Mouse (Mus musculus): ENCODE data around the gene Nrcam. TPM values are rescaled to one million over a fixed set of nuclear protein-coding genes. Genes with fewer than 3 reads are reported as not detected.

The Nrcam gene
- polyA plus RNA-seq, 3 experiments from 2014 or later: 0.08 to 0.24 TPM; not detected in 1

DNA sequence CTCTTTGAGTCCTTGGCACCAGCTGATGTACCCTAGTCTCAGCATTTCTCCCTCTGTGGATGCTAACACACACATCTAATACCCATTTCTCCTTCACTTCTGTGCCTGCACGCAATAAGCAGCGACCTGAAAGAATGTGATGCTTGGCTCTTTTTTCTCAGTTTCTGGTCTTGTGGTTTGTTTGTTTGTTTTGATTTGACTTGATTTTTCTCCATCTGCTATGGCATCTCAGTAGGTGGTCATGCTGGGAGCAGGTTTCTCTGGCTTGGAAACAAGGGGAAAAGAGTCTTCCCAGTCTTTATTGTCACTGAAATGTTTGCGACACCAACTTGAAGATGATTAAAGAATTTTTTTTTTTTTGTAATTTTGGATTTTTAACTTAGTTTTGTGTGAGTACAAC is 192.8 kb downstream of the Nrcam start:
- ATAC-seq: no peak

DNA sequence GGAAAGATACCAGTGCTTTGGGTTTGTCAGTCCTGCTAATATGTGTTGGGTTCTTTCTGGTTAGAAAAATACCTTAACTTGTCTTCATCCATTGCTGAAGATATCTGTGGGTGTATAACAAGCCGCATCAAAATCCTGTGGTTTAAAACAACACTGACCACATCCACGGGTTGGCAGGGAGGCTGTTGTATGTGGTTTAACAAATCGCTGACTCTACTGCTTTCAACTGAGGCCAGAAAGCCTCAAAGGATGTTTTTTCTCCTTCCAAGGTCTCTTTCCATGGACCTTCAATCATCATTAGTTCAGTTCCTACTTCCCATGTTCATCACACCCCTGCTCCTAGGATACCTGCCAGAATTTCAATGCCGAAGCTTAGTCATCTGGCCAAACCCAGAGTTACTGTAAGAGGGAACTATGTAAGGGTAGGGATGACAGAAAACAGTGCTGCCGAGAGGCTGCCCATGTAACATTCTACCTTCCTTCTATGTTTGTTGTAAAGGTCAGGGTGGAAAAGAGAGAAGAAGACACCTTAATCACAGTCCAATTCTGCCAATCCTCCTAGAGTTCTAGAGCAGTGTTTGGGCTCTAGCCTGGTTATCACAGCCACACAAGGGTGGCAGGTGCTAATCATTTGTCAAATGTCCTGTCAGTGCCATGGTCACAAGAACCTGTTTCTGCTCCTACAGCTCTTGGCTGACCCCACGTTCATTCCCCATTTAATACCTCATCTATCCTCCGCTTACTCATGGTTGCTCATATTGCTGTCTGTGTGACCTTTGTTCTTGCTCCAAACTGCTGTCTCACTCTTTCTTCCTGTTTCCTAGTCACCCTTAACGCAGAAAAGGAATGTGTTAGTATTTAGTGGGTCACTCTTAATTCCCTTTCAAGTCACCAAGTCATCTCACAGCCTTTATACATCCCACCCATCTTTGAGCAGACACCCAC is 196.2 kb downstream of the Nrcam start:
- no peak for ATAC-seq

- ATAC-seq: no peak
Measured at GRCm38 (mm10) chr12:44528391-44529016, 199.8 kb downstream of the Nrcam start.

GRCm38 (mm10) chr12:44532337-44533113 is 203.8 kb downstream of the Nrcam start:
- ATAC-seq: no peak

DNA sequence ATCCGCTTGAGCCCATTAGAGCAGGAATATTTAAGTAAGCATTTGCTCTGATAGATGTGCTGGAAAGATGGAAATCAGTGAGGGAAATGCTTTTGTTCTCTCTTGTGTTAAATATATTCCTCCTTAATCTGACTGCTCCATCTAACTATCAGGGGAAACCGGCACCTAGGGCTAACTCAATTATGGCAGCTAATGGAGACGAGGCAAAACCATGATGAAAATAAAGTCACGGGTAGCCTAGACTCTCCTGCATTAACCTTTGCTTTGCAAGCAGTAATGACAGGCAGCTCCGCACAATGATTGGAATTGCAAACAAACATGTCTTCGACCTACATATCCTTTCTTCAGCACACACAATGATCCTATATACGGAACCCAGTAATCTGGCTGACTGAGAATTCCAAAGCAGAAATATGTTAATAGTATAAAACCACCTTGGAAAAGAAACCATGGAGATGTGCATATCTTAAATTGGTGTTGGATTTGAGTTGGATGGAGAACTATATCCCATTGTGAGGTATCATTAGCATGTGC is 205.5 kb downstream of the Nrcam start:
- no peak for ATAC-seq

DNA sequence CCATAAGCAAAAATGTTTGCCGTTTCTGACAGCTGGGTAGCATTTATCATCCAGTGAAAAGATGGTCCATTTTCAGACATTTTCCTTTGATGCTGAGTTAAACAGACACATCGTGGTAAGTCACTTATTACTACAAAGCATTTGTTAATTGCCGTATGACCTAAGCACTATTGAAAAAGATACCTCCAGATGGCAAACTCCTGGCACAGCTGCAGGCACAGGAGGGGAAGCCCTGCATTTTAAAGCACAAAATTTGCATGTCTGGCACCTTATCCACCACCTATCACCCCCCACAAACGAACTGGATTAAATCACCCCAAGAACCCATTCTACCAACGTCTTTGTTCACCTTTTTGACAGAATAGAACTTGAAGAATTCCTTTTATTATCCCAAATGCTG is 206.9 kb downstream of the Nrcam start:
- ATAC-seq: no peak

GRCm38 (mm10) chr12:44547721-44548369 is 219.2 kb downstream of the Nrcam start:
- no peak for ATAC-seq

- ATAC-seq: no peak
Measured at GRCm38 (mm10) chr12:44548465-44548864, 219.8 kb downstream of the Nrcam start.

- no peak for ATAC-seq
Measured at GRCm38 (mm10) chr12:44551614-44552013, 222.9 kb downstream of the Nrcam start.

GRCm38 (mm10) chr12:44554051-44554450 is 225.4 kb downstream of the Nrcam start:
- no peak for ATAC-seq

DNA sequence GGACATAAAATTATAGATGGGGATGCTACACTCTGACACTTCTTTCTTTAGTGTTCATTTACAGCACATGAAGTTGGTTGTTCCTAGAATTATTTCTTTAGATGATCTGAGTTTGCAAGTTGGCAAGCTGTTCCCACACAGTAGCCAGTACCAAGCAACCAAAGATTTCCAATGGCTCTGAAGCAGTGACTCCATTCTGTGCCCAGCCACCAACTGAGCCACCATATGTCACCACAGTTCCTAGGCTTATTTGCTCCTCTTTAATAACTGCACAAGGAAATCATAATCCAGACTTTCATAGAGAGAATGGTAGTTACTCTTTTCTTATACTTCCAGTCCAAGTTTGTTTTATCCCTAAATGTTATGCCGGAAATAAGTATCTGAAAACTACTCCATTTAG is 226.1 kb downstream of the Nrcam start:
- no peak for ATAC-seq

- ATAC-seq: no peak
Measured at GRCm38 (mm10) chr12:44560002-44560401, 231.3 kb downstream of the Nrcam start.

GRCm38 (mm10) chr12:44570070-44570469 is 241.4 kb downstream of the Nrcam start:
- ATAC-seq: no peak

DNA sequence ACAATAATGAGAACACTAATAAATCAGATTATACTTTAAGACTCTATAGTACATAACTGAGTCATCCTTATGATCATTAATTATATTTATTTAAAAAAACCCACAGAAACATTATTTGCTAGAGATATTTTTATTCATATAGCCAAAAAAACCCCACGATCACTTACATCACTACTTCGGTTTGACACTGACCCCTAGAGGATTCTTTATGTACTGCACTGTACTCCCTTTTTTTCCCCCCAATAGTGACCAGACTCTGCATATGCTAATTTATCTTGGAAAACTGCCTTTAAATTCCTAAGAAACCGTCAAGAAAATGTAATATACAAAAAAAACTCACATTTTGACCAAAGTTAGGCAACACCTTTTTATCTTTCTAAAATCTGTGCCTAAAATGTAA is 244.0 kb downstream of the Nrcam start:
- ATAC-seq: peak; percentile 46

DNA sequence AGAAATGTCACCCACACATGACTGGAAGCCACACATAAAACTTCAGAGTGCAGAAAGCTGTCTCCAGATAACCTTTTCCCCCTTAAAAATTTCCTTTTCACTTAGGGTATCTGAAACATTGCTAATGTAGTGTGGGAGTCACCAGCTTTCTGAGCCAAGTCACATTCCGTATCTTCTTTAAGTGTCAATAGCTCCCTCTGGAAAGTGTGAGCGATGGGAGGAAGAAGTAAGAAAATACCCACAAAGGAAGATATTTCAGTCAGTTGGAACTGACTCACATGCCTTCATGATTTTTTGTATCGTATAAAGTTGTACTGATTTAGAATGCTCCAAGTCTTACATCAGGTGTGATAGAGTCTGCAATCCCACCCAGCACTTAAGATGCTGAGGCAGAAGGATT is 245.5 kb downstream of the Nrcam start:
- ATAC-seq: no peak

DNA sequence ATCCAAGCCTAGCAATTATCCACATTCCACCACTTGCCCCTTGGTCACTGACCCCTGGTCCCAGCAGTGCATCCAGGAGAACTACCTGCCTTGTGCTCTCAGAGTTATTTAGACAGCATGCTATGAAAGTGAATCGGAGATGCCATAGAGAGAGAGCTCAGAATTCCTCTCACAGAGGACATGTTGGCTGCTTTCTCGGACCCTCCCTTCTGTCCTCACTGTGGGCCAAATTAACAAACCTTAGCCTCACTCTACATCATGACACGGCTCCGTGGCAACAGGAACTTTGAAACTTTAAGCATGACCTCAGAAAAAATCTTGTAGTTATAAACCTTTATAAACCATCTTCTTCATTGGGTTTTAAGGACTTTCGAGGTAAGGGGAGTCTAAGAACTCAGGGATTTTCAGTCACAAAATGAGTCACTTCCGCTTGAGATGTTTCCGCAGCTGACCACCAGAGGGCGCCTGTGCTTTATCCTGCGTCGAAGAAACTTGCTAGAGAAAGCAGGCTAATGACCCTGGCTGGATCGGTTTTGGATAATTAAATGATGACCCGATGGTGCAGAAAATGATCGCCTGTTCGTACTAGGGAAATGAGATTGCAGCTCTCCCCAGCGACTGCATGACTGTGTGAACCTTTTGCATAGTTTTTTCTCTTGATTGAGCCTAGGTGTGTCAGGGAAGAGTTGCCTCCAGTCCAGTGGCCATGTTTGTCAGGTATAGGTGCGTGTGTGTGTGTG is 272.9 kb downstream of the Nrcam start:
- ATAC-seq: no peak

- no peak for ATAC-seq
Measured at GRCm38 (mm10) chr12:44602269-44602957, 273.7 kb downstream of the Nrcam start.

GRCm38 (mm10) chr12:44602958-44603331 is 274.3 kb downstream of the Nrcam start:
- ATAC-seq: no peak

DNA sequence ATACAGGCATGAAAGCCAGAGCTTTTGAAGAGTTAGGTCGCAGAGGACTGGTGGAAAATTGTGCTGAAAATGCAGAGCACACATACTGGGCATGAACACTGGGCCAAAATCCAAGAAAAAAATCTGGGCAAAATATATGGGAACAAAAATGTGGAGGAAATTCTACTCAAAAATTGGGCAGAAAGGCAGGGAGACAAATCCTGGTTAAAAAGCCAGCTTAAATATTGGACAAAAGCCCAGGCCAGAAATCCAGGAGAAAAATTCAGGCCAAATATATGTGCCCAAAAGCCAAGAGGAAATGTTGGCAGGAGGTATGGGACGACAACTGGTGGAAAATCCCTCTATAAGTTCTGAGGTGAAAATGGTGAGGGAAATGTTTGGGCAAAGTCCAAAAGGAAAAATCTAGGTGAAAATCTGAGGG is 288.3 kb downstream of the Nrcam start:
- ATAC-seq: no peak

- ATAC-seq: no peak
Measured at GRCm38 (mm10) chr12:44617488-44617887, 288.8 kb downstream of the Nrcam start.

- ATAC-seq: no peak
Measured at GRCm38 (mm10) chr12:44639341-44639921, 310.7 kb downstream of the Nrcam start.
